Mouse (Mus musculus): Measurements from ENCODE around the gene Mrpl58. TPM values are rescaled to one million over a fixed set of nuclear protein-coding genes. Genes with fewer than 3 reads are reported as not detected.
A peak's percentile ranks its signal among the peaks of the same experiment; 100 is the strongest.

The Mrpl58 gene
- total and polyA plus RNA-seq, 3 experiments, result 82.7 to 159 (median 144) TPM

GRCm38 (mm10) chr11:115419531-115420237 is 16.1 kb downstream of the Mrpl58 start, which contains the start of the genes Atp5h and Kctd2:
Atp5h (minus strand) TSS chr11:115419962.
Kctd2 (plus strand) TSS chr11:115420128.
- Histone ChIP-seq H3K79me2 (replicated peaks; ENCODE audit: control insufficient read depth, insufficient read depth, low read length) (no peaks in the 10 kb centered on the region), H3K4me3 (peak within 1 kb of the TSS; percentile 85), H3K27ac (peak within 1 kb of the TSS; percentile 98), H3K36me3 (ENCODE audit: control insufficient read depth, insufficient read depth, low read length) (peaks cover 18% of the 10 kb centered on the region), H3K4me1 (ENCODE audit: control insufficient read depth, insufficient read depth, low read length) (peaks cover 10% of the 10 kb centered on the region), H3K27me3 (ENCODE audit: control insufficient read depth, insufficient read depth, low read length) (no peaks in the 10 kb centered on the region), H3K9ac (ENCODE audit: low read depth, low read length) (peak within 1 kb of the TSS; percentile 89)
- peak; percentile 95 to 97 for DNase-seq
- intact Hi-C loops (cut with DNase I), result no loop called here
- TF ChIP-seq EP300 (IDR thresholded peaks at IDR 0.05; ENCODE audit: insufficient read depth, low read depth, low read length) (0 out of 2 replicates have a peak, but pooled peaks have one; percentile 21), CTCF (IDR thresholded peaks at IDR 0.05) (no peak), POLR2A (IDR thresholded peaks at IDR 0.05; ENCODE audit: insufficient read depth, low read depth, low read length) (peak; percentile 97)
- WGBS, result 2% methylated on average over 56 of the region's 56 CpGs

GRCm38 (mm10) chr11:115420336-115421190 is 17.0 kb downstream of the Mrpl58 start:
- DNase-seq, result peak; percentile 80
- TF ChIP-seq CTCF (IDR thresholded peaks at IDR 0.05), result peak; percentile 3; the same call in 1 of the 2 replicates
- TF ChIP-seq POLR2A (IDR thresholded peaks at IDR 0.05; ENCODE audit: insufficient read depth, low read depth, low read length), result no peak
- Histone ChIP-seq H3K27ac (peak overlapping the region; percentile 98), H3K79me2 (replicated peaks; ENCODE audit: control insufficient read depth, insufficient read depth, low read length) (no peaks in the 10 kb centered on the region), H3K36me3 (ENCODE audit: control insufficient read depth, insufficient read depth, low read length) (peaks cover 14% of the 10 kb centered on the region), H3K27me3 (ENCODE audit: control insufficient read depth, insufficient read depth, low read length) (no peaks in the 10 kb centered on the region), H3K4me1 (ENCODE audit: control insufficient read depth, insufficient read depth, low read length) (peaks cover 9% of the 10 kb centered on the region), H3K9ac (ENCODE audit: low read depth, low read length) (peak overlapping the region; percentile 84), H3K4me3 (peak overlapping the region; percentile 85)
- intact Hi-C loops (cut with DNase I), result no loop called here
- 1% methylated on average over 45 of the region's 45 CpGs for WGBS

GRCm38 (mm10) chr11:115421328-115421727 is 17.8 kb downstream of the Mrpl58 start:
- DNase-seq, result no peak
- WGBS, result 17% methylated on average over 1 of the region's 1 CpGs
- Histone ChIP-seq H3K9ac (ENCODE audit: low read depth, low read length) (no peak overlapping the region), H3K27me3 (ENCODE audit: control insufficient read depth, insufficient read depth, low read length) (no peaks in the 10 kb centered on the region), H3K27ac (no peak overlapping the region), H3K79me2 (replicated peaks; ENCODE audit: control insufficient read depth, insufficient read depth, low read length) (no peaks in the 10 kb centered on the region), H3K4me3 (no peak overlapping the region; the same call in 1 of the 2 replicates), H3K36me3 (ENCODE audit: control insufficient read depth, insufficient read depth, low read length) (peaks cover 12% of the 10 kb centered on the region), H3K4me1 (ENCODE audit: control insufficient read depth, insufficient read depth, low read length) (peaks cover 9% of the 10 kb centered on the region)
- intact Hi-C loops (cut with DNase I), result no loop called here
- TF ChIP-seq POLR2A (IDR thresholded peaks at IDR 0.05; ENCODE audit: insufficient read depth, low read depth, low read length) (no peak), EP300 (IDR thresholded peaks at IDR 0.05; ENCODE audit: insufficient read depth, low read depth, low read length) (no peak), CTCF (IDR thresholded peaks at IDR 0.05) (no peak)

- intact Hi-C loops (cut with DNase I), result no loop called here
- TF ChIP-seq POLR2A (IDR thresholded peaks at IDR 0.05; ENCODE audit: insufficient read depth, low read depth, low read length) (no peak), CTCF (IDR thresholded peaks at IDR 0.05) (no peak), EP300 (IDR thresholded peaks at IDR 0.05; ENCODE audit: insufficient read depth, low read depth, low read length) (no peak)
- DNase-seq, result no peak
- Histone ChIP-seq H3K9ac (ENCODE audit: low read depth, low read length) (no peak overlapping the region), H3K27ac (no peak overlapping the region), H3K79me2 (replicated peaks; ENCODE audit: control insufficient read depth, insufficient read depth, low read length) (no peaks in the 10 kb centered on the region), H3K27me3 (ENCODE audit: control insufficient read depth, insufficient read depth, low read length) (no peaks in the 10 kb centered on the region), H3K4me3 (no peak overlapping the region), H3K36me3 (ENCODE audit: control insufficient read depth, insufficient read depth, low read length) (peaks cover 7% of the 10 kb centered on the region), H3K4me1 (ENCODE audit: control insufficient read depth, insufficient read depth, low read length) (peaks cover 9% of the 10 kb centered on the region)
- WGBS, result 89% methylated on average over 16 of the region's 16 CpGs
These were observed 18.4 kb downstream of the Mrpl58 start for GRCm38 (mm10) chr11:115421972-115422371.

GRCm38 (mm10) chr11:115423091-115423490 is 19.5 kb downstream of the Mrpl58 start:
- no peaks in the 10 kb centered on the region for H3K27me3 ChIP-seq (ENCODE audit: control insufficient read depth, insufficient read depth, low read length)
- WGBS, result 87% methylated on average over 3 of the region's 3 CpGs
- DNase-seq, result no peak
- H3K4me3 ChIP-seq, result no peak overlapping the region
- H3K36me3 ChIP-seq (ENCODE audit: control insufficient read depth, insufficient read depth, low read length), result 0 out of 2 replicates have a peak, but pooled peaks cover 3% of the 10 kb centered on the region
- peaks cover 11% of the 10 kb centered on the region for H3K4me1 ChIP-seq (ENCODE audit: control insufficient read depth, insufficient read depth, low read length)
- TF ChIP-seq EP300 (IDR thresholded peaks at IDR 0.05; ENCODE audit: insufficient read depth, low read depth, low read length) (no peak), CTCF (IDR thresholded peaks at IDR 0.05) (no peak), POLR2A (IDR thresholded peaks at IDR 0.05; ENCODE audit: insufficient read depth, low read depth, low read length) (no peak)
- intact Hi-C loops (cut with DNase I), result no loop called here
- no peak overlapping the region for H3K27ac ChIP-seq
- no peak overlapping the region for H3K9ac ChIP-seq (ENCODE audit: low read depth, low read length)
- H3K79me2 ChIP-seq (replicated peaks; ENCODE audit: control insufficient read depth, insufficient read depth, low read length), result no peaks in the 10 kb centered on the region
